In genomic region chr7:92939776-92940175, GRCm38 (mm10) we compare ENCODE assay signal across 28 mouse cellular contexts.
DNase-seq lines count a peak whose midpoint lies in the region; ATAC-seq and TF ChIP-seq lines count a peak whose summit lies in the region.
"Had no signal": no experiment of that assay in that cellular context is flagged by ENCODE, and none has a peak within 500 bp of the region (broad histone marks: within the 10 kb centered on the region; RNA-seq: fewer than 3 reads in every experiment).

No protein-coding gene starts in this region.

- H3K9ac ChIP-seq in hindbrain, postnatal 0 days (replicated peaks; ENCODE audit: low read length), result no peak overlapping the region
- no peak overlapping the region for H3K9ac ChIP-seq in embryonic facial prominence, embryonic 12.5 days
- H3K9ac ChIP-seq in limb, embryonic 12.5 days (replicated peaks), result no peak overlapping the region
- H3K9ac ChIP-seq: forebrain, embryonic 15.5 days; limb, embryonic 13.5 days; lung, embryonic 15.5 days; midbrain, embryonic 15.5 days; neural tube, embryonic 15.5 days had no signal

- no peak overlapping the region for H3K4me2 ChIP-seq in hindbrain, postnatal 0 days (ENCODE audit: low read depth, low read length)
- no peak overlapping the region for H3K4me2 ChIP-seq in embryonic facial prominence, embryonic 12.5 days (replicated peaks)
- 0 out of 2 replicates have a peak overlapping the region, but pooled peaks have one; percentile 8 for H3K4me2 ChIP-seq in limb, embryonic 12.5 days
- H3K4me2 ChIP-seq: forebrain, embryonic 15.5 days; limb, embryonic 13.5 days; liver, embryonic 11.5 days; lung, embryonic 15.5 days; midbrain, embryonic 15.5 days; neural tube, embryonic 15.5 days had no signal

- H3K36me3 ChIP-seq in hindbrain, embryonic 10.5 days, result no peaks in the 10 kb centered on the region
- no peaks in the 10 kb centered on the region for H3K36me3 ChIP-seq in hindbrain, postnatal 0 days (ENCODE audit: insufficient read depth, low read length)
- H3K36me3 ChIP-seq in embryonic facial prominence, embryonic 12.5 days, result no peaks in the 10 kb centered on the region
- H3K36me3 ChIP-seq in limb, embryonic 12.5 days, result no peaks in the 10 kb centered on the region
- H3K36me3 ChIP-seq: forebrain, embryonic 10.5 days; forebrain, embryonic 15.5 days; limb, embryonic 13.5 days; lung, embryonic 15.5 days; midbrain, embryonic 15.5 days; neural tube, embryonic 15.5 days had no signal

- WGBS in hindbrain, embryonic 10.5 days, result 70% methylated on average over 5 of the region's 5 CpGs
- 67% methylated on average over 5 of the region's 5 CpGs for WGBS in hindbrain, postnatal 0 days
- WGBS in embryonic facial prominence, embryonic 12.5 days, result 30% methylated on average over 5 of the region's 5 CpGs
- 18% methylated on average over 5 of the region's 5 CpGs for WGBS in limb, embryonic 12.5 days

- H3K9me3 ChIP-seq in hindbrain, embryonic 10.5 days, result no peaks in the 10 kb centered on the region
- no peaks in the 10 kb centered on the region for H3K9me3 ChIP-seq in hindbrain, postnatal 0 days (ENCODE audit: low read length)
- no peaks in the 10 kb centered on the region for H3K9me3 ChIP-seq in embryonic facial prominence, embryonic 12.5 days
- H3K9me3 ChIP-seq in limb, embryonic 12.5 days, result no peaks in the 10 kb centered on the region
- H3K9me3 ChIP-seq: forebrain, embryonic 10.5 days; forebrain, embryonic 15.5 days; limb, embryonic 13.5 days; lung, embryonic 15.5 days; midbrain, embryonic 15.5 days; neural tube, embryonic 15.5 days had no signal

- no peak for TF ChIP-seq CTCF in hindbrain, postnatal 0 days (IDR thresholded peaks at IDR 0.05; ENCODE audit: low read depth)

- peaks cover 15% of the 10 kb centered on the region for H3K4me1 ChIP-seq in hindbrain, embryonic 10.5 days (replicated peaks)
- H3K4me1 ChIP-seq in hindbrain, postnatal 0 days (ENCODE audit: insufficient read depth, low read length), result no peaks in the 10 kb centered on the region
- 0 out of 2 replicates have a peak, but pooled peaks cover 9% of the 10 kb centered on the region for H3K4me1 ChIP-seq in embryonic facial prominence, embryonic 12.5 days
- peaks cover 10% of the 10 kb centered on the region for H3K4me1 ChIP-seq in limb, embryonic 12.5 days (replicated peaks)
- H3K4me1 ChIP-seq: forebrain, embryonic 15.5 days; lung, embryonic 15.5 days; midbrain, embryonic 15.5 days; neural tube, embryonic 15.5 days had no signal

- peak overlapping the region; percentile 29; the same call in 1 of the 2 replicates for H3K27ac ChIP-seq in hindbrain, embryonic 10.5 days
- no peak overlapping the region for H3K27ac ChIP-seq in hindbrain, postnatal 0 days
- H3K27ac ChIP-seq in embryonic facial prominence, embryonic 12.5 days, result no peak overlapping the region
- peak overlapping the region; percentile 20; the same call in 1 of the 2 replicates for H3K27ac ChIP-seq in limb, embryonic 12.5 days
- H3K27ac ChIP-seq: forebrain, embryonic 10.5 days; forebrain, embryonic 15.5 days; limb, embryonic 13.5 days; lung, embryonic 15.5 days; midbrain, embryonic 15.5 days; neural tube, embryonic 15.5 days; stomach, postnatal 0 days had no signal

- no peak for ATAC-seq in hindbrain, postnatal 0 days
- ATAC-seq in embryonic facial prominence, embryonic 12.5 days (ENCODE audit: insufficient number of reproducible peaks, insufficient read depth, low FRiP score, low TSS enrichment), result 0 out of 2 replicates have a peak, but pooled peaks have one; percentile 22
- ATAC-seq in limb, embryonic 12.5 days (ENCODE audit: insufficient number of reproducible peaks, insufficient read depth, low FRiP score, low TSS enrichment, low read depth), result peak; percentile 37
- ATAC-seq in granulocyte monocyte progenitor cell, adult 5-6 weeks (replicated peaks; ENCODE audit: poor library complexity, severe bottlenecking), result no peak
- ATAC-seq: forebrain, embryonic 15.5 days; hindbrain, embryonic 16.5 days; intestine, postnatal 0 days; midbrain, embryonic 15.5 days; Patski had no signal

- H3K27me3 ChIP-seq in hindbrain, embryonic 10.5 days (ENCODE audit: insufficient read depth, poor library complexity, severe bottlenecking), result no peaks in the 10 kb centered on the region
- H3K27me3 ChIP-seq in hindbrain, postnatal 0 days (ENCODE audit: insufficient read depth, low read length), result no peaks in the 10 kb centered on the region
- no peaks in the 10 kb centered on the region for H3K27me3 ChIP-seq in embryonic facial prominence, embryonic 12.5 days
- peaks cover 4% of the 10 kb centered on the region; the same call in 1 of the 2 replicates for H3K27me3 ChIP-seq in limb, embryonic 12.5 days
- H3K27me3 ChIP-seq: limb, embryonic 13.5 days; lung, embryonic 15.5 days; neural tube, embryonic 15.5 days had no signal

- peak; percentile 41 for DNase-seq in hindbrain, embryonic 10.5 days (ENCODE audit: low spot score)
- no peak for DNase-seq in hindbrain, postnatal 0 days (ENCODE audit: low spot score)
- DNase-seq in embryo, embryonic 10.5 days (ENCODE audit: low spot score), result peak; percentile 24
- no peak for DNase-seq in T-cell, adult 2 months (ENCODE audit: low spot score)
- DNase-seq: adrenal gland, postnatal 25 days; cerebellum, adult 18-20 months; cerebellum, postnatal 10 days; heart, postnatal 14 days; kidney, adult 9 months; kidney, postnatal 10 days; layer of hippocampus, postnatal 36 days; right cerebral cortex, adult 18-20 months; thymus, adult 18-20 months; thymus, postnatal 36 days had no signal

- no peak overlapping the region for H3K4me3 ChIP-seq in hindbrain, embryonic 10.5 days
- no peak overlapping the region for H3K4me3 ChIP-seq in hindbrain, postnatal 0 days (ENCODE audit: low read length)
- H3K4me3 ChIP-seq in embryonic facial prominence, embryonic 12.5 days, result no peak overlapping the region
- no peak overlapping the region for H3K4me3 ChIP-seq in limb, embryonic 12.5 days (replicated peaks)
- H3K4me3 ChIP-seq: forebrain, embryonic 10.5 days; forebrain, embryonic 15.5 days; limb, embryonic 13.5 days; lung, embryonic 15.5 days; midbrain, embryonic 15.5 days; neural tube, embryonic 15.5 days had no signal

Comparison
In these comparisons a context has a peak if more than half of its experiments do, and no peak if none do; other contexts are left out.
1. DNase-seq: peak in hindbrain, embryonic 10.5 days (single experiment) and embryo, embryonic 10.5 days (single experiment); none in hindbrain, postnatal 0 days (single experiment) and T-cell, adult 2 months (single experiment).
2. H3K27ac ChIP-seq: peak in hindbrain, embryonic 10.5 days (single experiment) and limb, embryonic 12.5 days (single experiment); none in hindbrain, postnatal 0 days (single experiment) and embryonic facial prominence, embryonic 12.5 days (single experiment).
3. ATAC-seq: peak in embryonic facial prominence, embryonic 12.5 days (single experiment) and limb, embryonic 12.5 days (single experiment); none in hindbrain, postnatal 0 days (single experiment) and granulocyte monocyte progenitor cell, adult 5-6 weeks (single experiment).